Mouse (Mus musculus) Patski (cell line): Measurements from ENCODE around the gene S100b. TPM values are rescaled to one million over a fixed set of nuclear protein-coding genes. Genes with fewer than 3 reads are reported as not detected.
A peak's percentile ranks its signal among the peaks of the same experiment; 100 is the strongest.

Experiments used
- ATAC-seq: fragments of 100-300 bp; one replicate; pipeline ENCODE4 v1.8.0; 2021
- CTCF ChIA-PET: fragments of 350-600 bp; sonication (Branson Sonifier 250); formaldehyde crosslinking; loops from one replicate; lab custom pipeline; 2022; ENCODE audit warnings: inconsistent platforms; lab: Charles Lee
- POLR2A ChIA-PET: fragments of 350-600 bp; sonication (Branson Sonifier 250); formaldehyde crosslinking; loops from one replicate; lab custom pipeline; 2022; ENCODE audit warnings: antibody characterized with exemption, inconsistent platforms; lab: Charles Lee
- DNase-seq: peaks from one replicate; pipeline ENCODE4 v3.0.0-alpha.2; 2011; ENCODE audit warnings: low read depth, low spot score
- H3K27me3 ChIP-seq: fragments of 371-371 bp; one replicate; pipeline ENCODE4 v1.5.1; 2021
- CTCF ChIP-seq: fragments of 100-300 bp; IDR thresholded peaks from one replicate; pipeline ENCODE4 v1.5.1; 2021
- in situ Hi-C: fragments of 300-500 bp; cut with MboI; formaldehyde crosslinking; loops from 3 replicates; pipeline ENCODE4 v1.11.1; 2018; ENCODE audit warnings: low pct_unique_long_range_greater_than_20kb, mixed read lengths
- polyA plus RNA-seq: library from polyadenylated mRNA; unstranded; gene quantifications from one replicate; pipeline ENCODE4 v1.2.3, GENCODE M21; 2021

The S100b gene
- 0.26 TPM for polyA plus RNA-seq

- no peak for TF ChIP-seq CTCF
- in situ Hi-C loops: no loop called here
- ChIA-PET POLR2A (no interaction called here), CTCF (no interaction called here)
- no peak for DNase-seq
- no peak for ATAC-seq
- H3K27me3 ChIP-seq: no peaks in the 10 kb centered on the region
Measured at GRCm38 (mm10) chr10:76253536-76253935, at the start of gene S100b. S100b (plus strand) TSS chr10:76253853.

- DNase-seq (no peak), ATAC-seq (no peak)
- TF ChIP-seq CTCF: no peak
- ChIA-PET POLR2A (interaction anchor here (0.5 kb wide), 1 partner anchor 29 kb away, joined by 3 read pairs; no protein-coding TSS in a partner anchor), CTCF (interaction anchor here (0.9 kb wide), 1 partner anchor 89 kb away, joined by 3 read pairs; no protein-coding TSS in a partner anchor)
- in situ Hi-C loops: no loop called here
- no peaks in the 10 kb centered on the region for H3K27me3 ChIP-seq
Measured at GRCm38 (mm10) chr10:76207262-76207796, 46.3 kb upstream of the S100b start.

GRCm38 (mm10) chr10:76209241-76209640, 44.4 kb upstream of the S100b start:
- TF ChIP-seq CTCF: no peak
- POLR2A ChIA-PET: no interaction called here
- DNase-seq (no peak), ATAC-seq (no peak)
- no peaks in the 10 kb centered on the region for H3K27me3 ChIP-seq
- in situ Hi-C loops: no loop called here
- CTCF ChIA-PET: no interaction called here

- ChIA-PET CTCF (no interaction called here), POLR2A (no interaction called here)
- H3K27me3 ChIP-seq: no peaks in the 10 kb centered on the region
- ATAC-seq: no peak
- no peak for DNase-seq
- no peak for TF ChIP-seq CTCF
- in situ Hi-C loops: no loop called here
Measured at GRCm38 (mm10) chr10:76210806-76211205, 42.8 kb upstream of the S100b start.

- ChIA-PET CTCF (no interaction called here), POLR2A (no interaction called here)
- no peaks in the 10 kb centered on the region for H3K27me3 ChIP-seq
- in situ Hi-C loops: no loop called here
- no peak for TF ChIP-seq CTCF
- ATAC-seq (no peak), DNase-seq (no peak)
Measured at GRCm38 (mm10) chr10:76212121-76212520, 41.5 kb upstream of the S100b start.

- POLR2A ChIA-PET: no interaction called here
- DNase-seq (no peak), ATAC-seq (no peak)
- H3K27me3 ChIP-seq: no peaks in the 10 kb centered on the region
- TF ChIP-seq CTCF: no peak
- CTCF ChIA-PET: no interaction called here
- in situ Hi-C loops: no loop called here
Measured at GRCm38 (mm10) chr10:76214161-76214560, 39.5 kb upstream of the S100b start.

GRCm38 (mm10) chr10:76217056-76217455, 36.6 kb upstream of the S100b start:
- ChIA-PET CTCF (no interaction called here), POLR2A (no interaction called here)
- ATAC-seq (no peak), DNase-seq (no peak)
- no peak for TF ChIP-seq CTCF
- in situ Hi-C loops: no loop called here
- H3K27me3 ChIP-seq: no peaks in the 10 kb centered on the region

- DNase-seq: no peak
- no peak for ATAC-seq
- H3K27me3 ChIP-seq: no peaks in the 10 kb centered on the region
- in situ Hi-C loops: no loop called here
- ChIA-PET POLR2A (no interaction called here), CTCF (no interaction called here)
- no peak for TF ChIP-seq CTCF
Measured at GRCm38 (mm10) chr10:76218240-76218639, 35.4 kb upstream of the S100b start.

- in situ Hi-C loops: no loop called here
Measured at GRCm38 (mm10) chr10:76225944-76226343, 27.7 kb upstream of the S100b start.

GRCm38 (mm10) chr10:76229627-76230026, 24.0 kb upstream of the S100b start:
- in situ Hi-C loops: no loop called here
- ChIA-PET POLR2A (no interaction called here), CTCF (no interaction called here)
- ATAC-seq: no peak
- TF ChIP-seq CTCF: no peak
- no peak for DNase-seq
- H3K27me3 ChIP-seq: no peaks in the 10 kb centered on the region

More at GRCm38 (mm10) chr10:76225944-76226343, 27.7 kb upstream of the S100b start:
- ChIA-PET POLR2A (interaction anchor here (0.6 kb wide), 1 partner anchor 465 kb away, joined by 3 read pairs; no protein-coding TSS in a partner anchor), CTCF (no interaction called here)
- ATAC-seq (no peak), DNase-seq (no peak)
- TF ChIP-seq CTCF: no peak
- no peaks in the 10 kb centered on the region for H3K27me3 ChIP-seq

- DNase-seq: peak; percentile 63
- H3K27me3 ChIP-seq: no peaks in the 10 kb centered on the region
- CTCF ChIA-PET: interaction anchor here (0.6 to 2.1 kb wide), 3 partner anchors 10 to 15 kb away, joined by 3 to 6 read pairs (median 3); no protein-coding TSS in a partner anchor
- ATAC-seq: peak; percentile 91
- POLR2A ChIA-PET: interaction anchor here (0.6 kb wide), 1 partner anchor 109 kb away, joined by 4 read pairs; no protein-coding TSS in a partner anchor
- no peak for TF ChIP-seq CTCF
- in situ Hi-C loops: no loop called here
Measured at GRCm38 (mm10) chr10:76237341-76238225, 16.1 kb upstream of the S100b start, which contains the start of gene Prmt2. Prmt2 (minus strand) TSS chr10:76237865.
